Comparison of ENCODE assay signal across 8 mouse cellular contexts in the genomic region with DNA sequence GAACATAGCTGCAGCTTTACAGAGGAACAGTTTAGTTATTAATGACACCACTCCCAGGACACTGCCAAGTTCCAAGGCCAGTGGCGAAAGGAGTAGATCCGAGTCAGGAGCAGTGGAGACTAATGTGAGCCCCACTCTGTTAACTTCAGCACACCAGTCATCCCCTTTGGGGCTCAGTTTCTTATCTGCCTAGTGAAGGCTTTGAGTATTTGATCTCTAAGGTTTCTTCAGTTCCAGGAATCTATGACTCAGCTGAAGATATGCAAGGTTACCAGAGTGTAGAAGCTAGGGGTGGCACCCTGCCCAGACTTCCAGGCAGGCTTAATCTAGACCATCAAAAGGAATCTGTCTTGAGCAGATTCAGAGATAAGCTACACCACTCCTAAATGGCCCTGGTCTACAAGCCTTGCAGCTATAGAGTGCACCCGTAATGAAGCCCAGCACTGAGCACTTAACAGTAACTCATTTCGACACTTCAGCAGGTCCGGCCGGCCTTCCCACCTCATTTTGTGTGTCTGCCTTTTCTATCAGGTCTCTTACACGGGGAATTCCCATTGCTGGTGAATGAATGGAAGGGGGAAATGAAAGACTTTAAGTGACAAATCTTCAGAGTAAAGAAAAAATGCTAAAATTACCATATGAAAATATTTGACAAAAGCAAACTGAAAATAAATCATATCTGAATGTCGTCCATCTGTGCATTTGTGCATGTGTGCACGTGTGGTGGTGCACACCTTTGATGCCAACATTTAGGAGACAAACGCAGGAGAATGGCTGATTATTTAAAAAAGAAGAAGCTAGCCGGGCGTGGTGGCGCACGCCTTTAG. TPM values are rescaled to one million over a fixed set of nuclear protein-coding genes. Genes with fewer than 3 reads are reported as not detected.
A peak's percentile ranks its signal among the peaks of the same experiment; 100 is the strongest.
DNase-seq lines count a peak whose midpoint lies in the region; ATAC-seq and TF ChIP-seq lines count a peak whose summit lies in the region.

No protein-coding gene starts in this region.

- peak; percentile 92 for TF ChIP-seq EP300 in lung, postnatal 0 days (IDR thresholded peaks at IDR 0.05)

- DNase-seq in retina, postnatal 1 day, result peak; percentile 5
- no peak for DNase-seq in retina, embryonic 14.5 days (ENCODE audit: low spot score)
- DNase-seq in adrenal gland, postnatal 14 days, result peak; percentile 89
- peak; percentile 89 for DNase-seq in kidney, adult 2 months
- DNase-seq in lung, postnatal 0 days (ENCODE audit: low spot score), result peak; percentile 91
- no peak for DNase-seq in midbrain, embryonic 11.5 days (ENCODE audit: low spot score, missing footprints)
- DNase-seq in hindbrain, embryonic 10.5 days (ENCODE audit: low spot score), result no peak
- DNase-seq in thymus, adult 18-20 months, result no peak

- peaks cover 23% of the 10 kb centered on the region for H3K4me1 ChIP-seq in kidney, adult 2 months (ENCODE audit: control insufficient read depth, insufficient read depth, low read length)
- H3K4me1 ChIP-seq in lung, postnatal 0 days (ENCODE audit: insufficient read depth, low read depth, low read length), result peaks cover 12% of the 10 kb centered on the region; the same call in 1 of the 2 replicates
- H3K4me1 ChIP-seq in midbrain, embryonic 11.5 days (ENCODE audit: control insufficient read depth, insufficient read depth, low read length), result no peaks in the 10 kb centered on the region
- H3K4me1 ChIP-seq in hindbrain, embryonic 10.5 days (replicated peaks), result no peaks in the 10 kb centered on the region

- no peak overlapping the region for H3K4me2 ChIP-seq in lung, postnatal 0 days (replicated peaks; ENCODE audit: low read depth, low read length)
- no peak overlapping the region for H3K4me2 ChIP-seq in midbrain, embryonic 11.5 days

- H3K4me3 ChIP-seq in kidney, adult 2 months (ENCODE audit: insufficient read depth, low read depth, low read length), result no peak overlapping the region
- no peak overlapping the region for H3K4me3 ChIP-seq in lung, postnatal 0 days (ENCODE audit: low read depth, low read length)
- H3K4me3 ChIP-seq in midbrain, embryonic 11.5 days (ENCODE audit: low read depth, low read length), result no peak overlapping the region
- no peak overlapping the region for H3K4me3 ChIP-seq in hindbrain, embryonic 10.5 days

- no peak for TF ChIP-seq CTCF in kidney, adult 2 months (conservative IDR thresholded peaks at IDR 0.05; ENCODE audit: insufficient read depth, insufficient read length, low read depth, low read length)
- no peak for TF ChIP-seq CTCF in lung, postnatal 0 days (IDR thresholded peaks at IDR 0.05)

- no peaks in the 10 kb centered on the region for H3K36me3 ChIP-seq in kidney, adult 2 months (ENCODE audit: control insufficient read depth, insufficient read depth, low read length)
- no peaks in the 10 kb centered on the region for H3K36me3 ChIP-seq in lung, postnatal 0 days (ENCODE audit: insufficient read depth, low read length)
- no peaks in the 10 kb centered on the region for H3K36me3 ChIP-seq in midbrain, embryonic 11.5 days (ENCODE audit: control insufficient read depth, insufficient read depth, low read length)
- no peaks in the 10 kb centered on the region for H3K36me3 ChIP-seq in hindbrain, embryonic 10.5 days

- H3K9me3 ChIP-seq in lung, postnatal 0 days (ENCODE audit: low read length), result no peaks in the 10 kb centered on the region
- no peaks in the 10 kb centered on the region for H3K9me3 ChIP-seq in midbrain, embryonic 11.5 days (ENCODE audit: control insufficient read depth, low read length)
- no peaks in the 10 kb centered on the region for H3K9me3 ChIP-seq in hindbrain, embryonic 10.5 days

- H3K9ac ChIP-seq in lung, postnatal 0 days (replicated peaks; ENCODE audit: low read depth), result no peak overlapping the region
- H3K9ac ChIP-seq in midbrain, embryonic 11.5 days (ENCODE audit: low read length), result no peak overlapping the region

- ATAC-seq in lung, postnatal 0 days, result peak; percentile 98
- ATAC-seq in midbrain, embryonic 11.5 days (ENCODE audit: low FRiP score), result no peak

- peak overlapping the region; percentile 69 for H3K27ac ChIP-seq in kidney, adult 2 months (ENCODE audit: insufficient read depth, low read depth, low read length)
- peak overlapping the region; percentile 66 for H3K27ac ChIP-seq in lung, postnatal 0 days (ENCODE audit: low read length)
- H3K27ac ChIP-seq in midbrain, embryonic 11.5 days (ENCODE audit: low read depth, low read length), result no peak overlapping the region
- no peak overlapping the region for H3K27ac ChIP-seq in hindbrain, embryonic 10.5 days

- H3K27me3 ChIP-seq in kidney, adult 2 months (replicated peaks; ENCODE audit: control insufficient read depth, insufficient read depth, low read length), result no peaks in the 10 kb centered on the region
- no peaks in the 10 kb centered on the region for H3K27me3 ChIP-seq in lung, postnatal 0 days (replicated peaks; ENCODE audit: insufficient read depth, low read length)
- no peaks in the 10 kb centered on the region for H3K27me3 ChIP-seq in midbrain, embryonic 11.5 days (ENCODE audit: control insufficient read depth, insufficient read depth, low read length)
- no peaks in the 10 kb centered on the region for H3K27me3 ChIP-seq in hindbrain, embryonic 10.5 days (ENCODE audit: insufficient read depth, poor library complexity, severe bottlenecking)

- WGBS in kidney, adult 2 months, result 53% methylated on average over 14 of the region's 14 CpGs
- WGBS in lung, postnatal 0 days, result 58% methylated on average over 14 of the region's 14 CpGs
- 89% methylated on average over 14 of the region's 14 CpGs for WGBS in midbrain, embryonic 11.5 days
- WGBS in hindbrain, embryonic 10.5 days, result 92% methylated on average over 14 of the region's 14 CpGs

- TF ChIP-seq POLR2A in kidney, adult 2 months (IDR thresholded peaks at IDR 0.05; ENCODE audit: low read depth, low read length), result no peak

RNA-seq across cellular contexts. Expression of gene Lpcat3, which starts 21.0 kb away (rescaled TPM):
- total RNA-seq in adrenal gland, postnatal 14 days (2021), result 78.0 and 82.3 TPM in 2 replicates
- polyA plus RNA-seq in kidney, adult 2 months (2012; rRNA removed), result 215 and 231 TPM in 2 replicates
- 67.3 and 74.2 TPM in 2 replicates for polyA plus RNA-seq in lung, postnatal 0 days (2015; fragmentation: Nextera tagmentation; extraction: Ambion mirVana)
- polyA plus RNA-seq in midbrain, embryonic 11.5 days (2014; fragmentation: Nextera tagmentation; extraction: Ambion mirVana), result 30.9 and 32.3 TPM in 2 replicates
- 39.6 and 43.6 TPM in 2 replicates for polyA plus RNA-seq in hindbrain, embryonic 10.5 days (2016; fragmentation: Nextera tagmentation; extraction: Ambion mirVana)

RNA-seq across cellular contexts. Expression of gene Emg1, which starts 28.2 kb away (rescaled TPM):
- 79.7 and 87.9 TPM in 2 replicates for total RNA-seq in adrenal gland, postnatal 14 days (2021)
- polyA plus RNA-seq in kidney, adult 2 months (2012; rRNA removed), result 50.5 and 67.4 TPM in 2 replicates
- 83.1 and 86.7 TPM in 2 replicates for polyA plus RNA-seq in lung, postnatal 0 days (2015; fragmentation: Nextera tagmentation; extraction: Ambion mirVana)
- 215 and 219 TPM in 2 replicates for polyA plus RNA-seq in midbrain, embryonic 11.5 days (2014; fragmentation: Nextera tagmentation; extraction: Ambion mirVana)
- 215 and 232 TPM in 2 replicates for polyA plus RNA-seq in hindbrain, embryonic 10.5 days (2016; fragmentation: Nextera tagmentation; extraction: Ambion mirVana)

RNA-seq across cellular contexts. Expression of gene Phb2, which starts 28.3 kb away (rescaled TPM):
- total RNA-seq in adrenal gland, postnatal 14 days (2021), result 392 and 412 TPM in 2 replicates
- polyA plus RNA-seq in kidney, adult 2 months (2012; rRNA removed), result 181 and 193 TPM in 2 replicates
- 162 and 169 TPM in 2 replicates for polyA plus RNA-seq in lung, postnatal 0 days (2015; fragmentation: Nextera tagmentation; extraction: Ambion mirVana)
- polyA plus RNA-seq in midbrain, embryonic 11.5 days (2014; fragmentation: Nextera tagmentation; extraction: Ambion mirVana), result 343 and 353 TPM in 2 replicates
- 410 and 445 TPM in 2 replicates for polyA plus RNA-seq in hindbrain, embryonic 10.5 days (2016; fragmentation: Nextera tagmentation; extraction: Ambion mirVana)

RNA-seq across cellular contexts. Expression of gene C1s2, which starts 47.9 kb away (rescaled TPM):
- total RNA-seq in adrenal gland, postnatal 14 days (2021), result 2.7 and 2.9 TPM in 2 replicates
- 0.18 and 0.20 TPM in 2 replicates for polyA plus RNA-seq in kidney, adult 2 months (2012; rRNA removed)
- 0.12 TPM in 1 of 2 replicates, not detected in the other for polyA plus RNA-seq in lung, postnatal 0 days (2015; fragmentation: Nextera tagmentation; extraction: Ambion mirVana)
- polyA plus RNA-seq in midbrain, embryonic 11.5 days (2014; fragmentation: Nextera tagmentation; extraction: Ambion mirVana), result not detected in 2 replicates
- not detected in 2 replicates for polyA plus RNA-seq in hindbrain, embryonic 10.5 days (2016; fragmentation: Nextera tagmentation; extraction: Ambion mirVana)

RNA-seq across cellular contexts. Expression of gene Ptpn6, which starts 54.7 kb away (rescaled TPM):
- total RNA-seq in adrenal gland, postnatal 14 days (2021), result 7.3 and 23.1 TPM in 2 replicates
- 21.5 and 31.7 TPM in 2 replicates for polyA plus RNA-seq in kidney, adult 2 months (2012; rRNA removed)
- 24.0 and 27.8 TPM in 2 replicates for polyA plus RNA-seq in lung, postnatal 0 days (2015; fragmentation: Nextera tagmentation; extraction: Ambion mirVana)
- polyA plus RNA-seq in midbrain, embryonic 11.5 days (2014; fragmentation: Nextera tagmentation; extraction: Ambion mirVana), result 5.1 and 6.3 TPM in 2 replicates
- polyA plus RNA-seq in hindbrain, embryonic 10.5 days (2016; fragmentation: Nextera tagmentation; extraction: Ambion mirVana), result 7.9 and 8.2 TPM in 2 replicates

Comparison
In these comparisons a context has a peak if more than half of its experiments do, and no peak if none do; other contexts are left out.
1. DNase-seq: peak in retina, postnatal 1 day (single experiment), adrenal gland, postnatal 14 days (single experiment), kidney, adult 2 months (single experiment) and lung, postnatal 0 days (single experiment); none in retina, embryonic 14.5 days (single experiment), midbrain, embryonic 11.5 days (single experiment), hindbrain, embryonic 10.5 days (single experiment) and thymus, adult 18-20 months (0 of 2).
2. H3K27ac ChIP-seq: peak in kidney, adult 2 months (single experiment) and lung, postnatal 0 days (single experiment); none in midbrain, embryonic 11.5 days (single experiment) and hindbrain, embryonic 10.5 days (single experiment).